Mouse (Mus musculus): ENCODE data around the gene Myom1. TPM values are rescaled to one million over a fixed set of nuclear protein-coding genes. Genes with fewer than 3 reads are reported as not detected.

Gene Myom1
- polyA plus RNA-seq, 1 experiment, result 13.4 TPM

DNA sequence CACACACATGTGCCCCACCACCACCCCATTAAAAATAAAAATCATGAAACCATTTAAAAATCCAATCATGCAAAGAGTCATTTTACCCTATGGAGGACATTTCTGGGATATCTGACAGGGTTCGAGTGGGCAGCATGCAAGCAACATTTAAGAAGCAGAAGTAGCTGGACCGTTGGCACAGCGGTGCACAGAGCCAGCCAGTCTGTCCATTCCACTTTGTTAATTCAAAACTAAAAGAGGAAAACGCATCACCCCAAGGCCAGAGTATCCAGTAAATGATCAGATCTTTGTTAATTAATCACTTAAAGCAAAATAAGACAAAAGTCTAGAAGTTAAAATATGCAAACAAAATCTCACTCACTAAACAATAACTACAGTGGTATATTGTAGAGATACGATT is 133.4 kb downstream of the Myom1 start:
- DNase-seq (ENCODE audit: low read depth), result no peak

DNA sequence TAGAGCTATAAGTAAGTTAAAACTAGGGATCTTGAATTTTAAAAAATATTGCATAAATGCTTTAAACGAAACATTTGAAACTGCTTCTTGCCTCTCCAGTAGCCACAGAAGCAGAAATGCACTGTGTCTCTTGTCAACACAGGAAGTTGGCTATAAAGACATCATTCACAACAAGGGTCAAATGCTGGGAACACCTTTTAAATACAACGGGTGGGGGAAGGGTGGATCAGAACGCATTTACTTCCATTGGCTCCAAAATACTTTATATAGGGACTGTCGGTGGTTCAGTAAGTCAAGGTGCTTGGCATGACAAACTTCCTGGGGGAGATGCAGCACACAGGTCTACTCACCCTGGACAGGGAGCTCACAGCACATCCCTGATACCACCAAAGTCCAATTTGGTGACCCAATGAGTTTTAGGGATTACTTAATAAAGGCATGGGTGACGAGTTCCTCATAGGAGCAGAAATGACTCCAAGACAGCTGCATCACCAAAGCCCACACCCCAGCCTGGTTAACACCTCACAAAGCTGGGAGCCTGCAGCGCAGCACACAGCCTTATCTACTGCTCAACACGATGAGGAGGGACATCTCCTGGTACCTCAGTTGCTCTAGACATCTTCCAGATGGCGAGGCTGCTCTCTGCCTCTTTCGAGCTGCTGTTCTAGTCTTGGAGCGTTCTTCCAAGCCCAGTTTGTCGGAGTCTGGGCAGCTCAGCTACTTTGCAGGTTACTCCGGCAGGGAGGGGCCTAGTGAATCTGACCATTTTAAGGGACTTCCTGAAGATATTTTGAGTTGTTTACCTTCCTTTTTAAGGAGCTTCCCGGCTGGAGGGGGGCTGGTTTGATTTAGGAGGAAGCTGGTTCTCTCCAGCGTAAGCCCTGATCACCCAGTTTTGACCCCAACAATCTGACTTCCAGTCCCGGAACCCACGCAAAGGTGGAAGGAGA is 134.2 kb downstream of the Myom1 start:
- DNase-seq (ENCODE audit: low read depth), result no peak

DNA sequence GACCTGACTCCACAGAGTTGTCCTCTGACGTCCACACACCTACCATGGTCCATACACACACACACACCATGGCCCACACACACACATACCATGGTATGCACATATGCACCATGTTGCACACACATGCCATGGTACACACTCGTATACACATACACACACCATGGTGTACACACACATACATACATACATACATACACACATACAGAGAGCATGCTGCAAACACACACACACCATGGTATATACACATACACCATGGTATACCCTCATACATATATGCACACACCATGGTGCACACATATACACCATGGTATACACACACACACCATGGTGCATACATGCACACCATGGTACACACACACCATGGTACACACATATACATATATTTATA is 134.9 kb downstream of the Myom1 start:
- DNase-seq (ENCODE audit: low read depth), result no peak

DNA sequence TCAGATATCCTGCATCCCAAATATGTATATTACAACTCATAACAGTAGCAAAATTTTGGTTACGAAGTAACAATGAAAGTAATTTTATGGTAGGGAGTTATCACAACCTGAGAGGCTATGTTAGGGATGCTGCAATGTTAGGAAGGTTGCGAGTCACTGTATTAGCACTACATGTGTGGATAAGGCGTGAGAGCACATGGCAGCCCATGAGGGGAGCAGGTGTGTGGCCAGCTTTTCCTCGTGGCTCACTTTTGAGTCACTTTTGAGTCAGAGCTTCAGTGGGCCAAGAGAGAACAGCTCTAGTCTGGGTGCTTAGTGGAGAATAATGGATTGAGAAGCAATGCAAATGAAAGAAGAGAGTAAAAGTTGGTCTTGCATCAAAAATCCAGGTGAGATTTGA is 139.6 kb downstream of the Myom1 start:
- no peak for DNase-seq (ENCODE audit: low read depth)

DNA sequence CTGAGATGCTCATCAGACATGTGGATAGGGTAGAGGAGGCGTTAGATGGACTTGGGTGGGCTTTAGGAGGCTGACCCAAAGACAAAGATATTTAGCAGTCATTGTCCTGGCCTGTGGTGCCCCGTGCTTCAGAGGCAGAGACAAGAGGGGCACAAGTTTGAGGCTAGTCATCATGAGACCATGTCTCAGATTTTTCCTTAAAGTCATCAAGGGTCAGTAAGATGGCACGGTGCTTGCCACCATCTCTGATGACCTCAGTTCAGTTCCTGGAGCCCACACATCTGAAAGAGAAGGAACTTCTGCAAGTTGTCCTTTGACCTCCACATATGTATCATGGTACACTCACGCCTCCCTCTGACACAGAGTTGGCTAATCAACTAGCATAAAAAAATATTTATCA is 140.7 kb downstream of the Myom1 start:
- no peak for DNase-seq (ENCODE audit: low read depth)

DNA sequence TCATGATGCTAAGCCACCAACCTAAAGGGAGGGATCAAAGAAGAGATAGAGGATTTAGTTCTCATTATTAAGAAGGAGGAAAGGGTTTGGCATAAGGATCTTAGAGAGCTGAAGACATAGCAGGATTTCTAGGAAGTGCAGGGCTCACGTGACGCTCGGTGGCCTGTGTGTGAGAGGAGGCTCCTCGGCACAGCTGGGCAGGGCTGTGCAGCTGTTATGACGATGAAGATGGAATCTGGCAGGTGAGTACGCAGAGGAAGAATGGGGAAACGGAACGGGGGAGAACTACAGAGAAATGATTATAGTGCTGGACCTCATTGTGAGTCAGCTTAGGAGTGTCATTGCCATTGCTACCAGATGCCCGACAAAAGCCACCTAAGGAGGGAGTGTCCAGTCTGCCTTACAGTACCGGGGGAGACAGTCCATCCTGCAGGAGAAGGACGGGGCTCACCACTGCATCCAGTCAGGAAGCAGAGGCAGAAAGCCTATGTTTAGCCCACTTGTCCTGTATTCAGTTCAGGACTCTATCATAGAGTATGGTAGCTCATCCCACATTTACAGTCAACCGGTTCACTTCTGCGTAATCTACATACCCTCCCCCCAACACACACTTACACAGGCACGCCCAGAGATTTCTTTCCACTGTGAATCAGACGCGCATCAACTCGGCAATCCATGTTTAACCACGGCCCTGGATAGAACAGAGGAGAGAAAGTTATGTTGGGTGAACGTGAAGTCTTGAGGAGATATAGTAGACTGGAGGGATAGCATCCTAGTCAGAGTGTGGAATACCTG is 142.1 kb downstream of the Myom1 start:
- DNase-seq (ENCODE audit: low read depth), result no peak

DNA sequence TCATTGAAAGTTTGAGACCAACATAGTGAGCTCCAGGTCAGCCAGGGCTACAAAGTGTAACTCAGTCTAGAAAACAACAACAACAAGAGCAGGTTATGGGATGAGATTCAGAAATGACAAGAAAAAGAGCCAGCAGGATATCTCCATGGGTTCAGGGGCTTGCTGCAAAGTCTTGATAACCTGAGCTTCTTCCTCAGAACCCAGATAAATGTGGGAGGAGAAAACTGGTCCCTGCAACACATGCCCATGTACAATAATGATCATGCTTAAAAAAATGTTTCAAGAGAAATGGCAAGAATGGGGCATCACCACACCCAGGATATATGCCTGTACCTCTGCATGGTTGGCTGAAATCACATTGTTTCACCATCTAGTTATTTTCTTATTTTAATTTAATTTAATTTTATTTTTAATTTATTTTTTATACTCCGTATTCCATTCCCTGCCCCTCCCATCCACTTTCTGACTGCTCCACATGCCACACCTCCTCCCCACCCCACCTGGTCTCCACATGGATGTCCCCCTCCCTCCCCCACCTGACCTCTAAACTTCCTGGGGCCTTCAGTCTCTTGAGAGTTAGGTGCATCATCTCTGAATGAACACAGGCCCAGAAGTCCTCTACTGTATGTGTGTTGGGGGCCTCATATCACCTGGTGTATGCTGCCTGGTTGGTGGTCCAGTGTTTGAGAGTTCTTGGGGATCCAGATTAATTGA is 143.0 kb downstream of the Myom1 start:
- no peak for DNase-seq (ENCODE audit: low read depth)

DNA sequence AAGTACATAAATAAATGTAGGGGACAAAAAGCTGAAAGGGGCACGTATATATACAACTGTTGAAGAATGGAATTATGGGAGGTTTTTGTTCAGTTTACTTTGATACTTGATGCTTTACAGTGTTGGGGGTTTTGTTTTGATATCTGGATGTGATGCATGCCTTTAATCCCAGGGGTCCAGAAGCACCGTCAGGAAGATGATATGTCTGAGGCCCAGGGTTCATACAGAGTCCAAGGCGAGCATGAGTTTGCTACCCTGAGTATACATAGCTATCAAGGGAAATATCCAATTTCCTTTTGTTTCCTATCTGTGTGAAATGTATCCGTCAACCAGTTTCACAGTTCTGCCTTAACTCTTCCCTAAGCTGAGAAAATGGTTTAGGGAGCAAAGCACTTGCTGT is 150.9 kb downstream of the Myom1 start:
- no peak for DNase-seq (ENCODE audit: low read depth)

DNA sequence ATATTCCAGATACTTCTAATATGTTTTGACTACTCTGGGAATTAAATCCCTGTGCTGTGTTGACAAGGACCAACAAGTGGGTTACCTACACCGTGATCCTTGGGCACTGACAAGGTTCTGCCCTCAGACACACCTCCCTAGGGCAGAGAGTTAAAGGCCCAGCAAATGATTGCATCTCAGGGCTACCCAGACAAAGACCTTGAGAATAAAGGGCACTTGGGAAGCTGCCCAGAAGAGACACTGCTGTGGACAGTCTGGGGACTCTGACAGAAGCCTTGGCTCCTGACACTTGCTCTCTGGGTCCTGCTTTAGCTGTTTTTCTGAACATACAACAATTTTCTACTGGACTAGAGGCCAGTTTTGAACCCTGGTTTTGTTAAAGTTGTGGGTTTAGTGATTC is 152.8 kb downstream of the Myom1 start:
- DNase-seq (ENCODE audit: low read depth), result no peak

DNA sequence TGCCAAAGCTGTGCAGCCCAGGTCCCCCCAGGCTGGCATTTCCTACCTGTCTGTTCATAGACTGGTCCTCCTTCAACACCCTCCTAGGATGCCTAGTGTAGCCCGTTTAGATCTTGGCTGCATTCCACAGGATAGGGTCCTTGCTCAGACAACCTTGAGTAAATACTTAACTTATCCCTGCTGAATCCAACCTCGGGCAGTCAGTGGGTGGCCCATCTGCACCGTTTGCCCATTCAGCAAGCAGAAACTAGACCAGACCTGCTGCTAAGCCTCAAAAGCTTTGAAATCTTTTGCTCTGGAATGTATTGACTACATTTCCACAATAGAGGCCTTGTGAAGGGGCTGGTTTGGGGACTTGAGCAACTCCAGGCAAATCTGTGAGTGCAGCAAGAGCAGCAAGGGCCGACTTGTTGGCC is 156.7 kb downstream of the Myom1 start:
- peak; percentile 94 for DNase-seq (ENCODE audit: low read depth)

DNA sequence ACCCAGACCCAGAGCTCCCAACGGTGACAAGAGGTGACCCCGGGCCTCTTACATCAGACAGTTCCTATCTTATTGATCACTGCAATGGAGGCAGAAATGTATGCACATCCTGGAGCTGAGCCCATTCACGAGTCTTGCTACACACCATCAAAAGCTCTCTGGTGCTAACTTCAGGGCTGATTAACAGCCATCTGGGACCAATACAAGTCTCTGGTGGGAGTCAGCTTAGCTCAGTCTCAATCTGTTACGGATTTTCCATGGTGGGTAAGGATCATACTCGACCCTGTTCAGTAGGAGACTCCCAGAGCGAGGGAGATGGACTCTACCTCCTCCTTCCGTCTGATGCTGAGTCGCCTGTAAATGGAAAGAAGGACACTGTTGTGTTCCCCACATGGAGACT is 157.3 kb downstream of the Myom1 start:
- no peak for DNase-seq (ENCODE audit: low read depth)

DNA sequence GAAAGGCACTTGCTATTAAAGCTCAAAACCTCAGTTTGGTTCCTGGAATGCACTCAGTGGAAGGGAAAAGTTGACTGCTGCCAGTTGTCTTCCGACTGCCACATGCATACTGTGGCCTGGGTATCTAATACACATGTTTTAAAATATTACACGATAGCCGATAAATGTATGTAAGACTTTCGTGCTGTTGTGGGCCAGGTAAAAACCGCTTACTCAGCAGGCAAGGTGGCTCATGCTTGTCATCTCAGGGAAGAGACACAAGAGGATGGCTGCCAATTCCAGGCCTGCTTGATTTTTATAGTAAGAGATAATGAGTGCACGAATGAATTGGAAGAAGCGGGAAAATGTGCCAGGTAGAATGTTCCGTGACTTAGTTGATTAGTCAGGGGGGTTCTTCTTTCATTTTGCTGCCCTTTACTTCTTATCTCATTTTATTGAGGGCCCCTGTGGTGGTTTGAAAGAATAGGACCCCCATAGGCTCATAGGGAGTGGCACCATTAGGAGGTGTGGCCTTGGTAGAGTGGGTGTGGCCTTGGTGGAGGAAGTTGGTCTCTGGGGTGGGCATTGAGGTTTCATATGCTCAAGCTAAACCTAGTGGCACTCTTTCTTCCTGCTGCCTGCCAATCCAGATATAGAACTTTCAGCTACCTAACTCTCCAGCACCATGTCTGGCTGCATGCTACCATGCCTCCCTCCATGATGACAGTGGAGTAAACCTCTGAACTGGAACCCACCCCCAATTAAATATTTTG is 158.0 kb downstream of the Myom1 start:
- no peak for DNase-seq (ENCODE audit: low read depth)

DNA sequence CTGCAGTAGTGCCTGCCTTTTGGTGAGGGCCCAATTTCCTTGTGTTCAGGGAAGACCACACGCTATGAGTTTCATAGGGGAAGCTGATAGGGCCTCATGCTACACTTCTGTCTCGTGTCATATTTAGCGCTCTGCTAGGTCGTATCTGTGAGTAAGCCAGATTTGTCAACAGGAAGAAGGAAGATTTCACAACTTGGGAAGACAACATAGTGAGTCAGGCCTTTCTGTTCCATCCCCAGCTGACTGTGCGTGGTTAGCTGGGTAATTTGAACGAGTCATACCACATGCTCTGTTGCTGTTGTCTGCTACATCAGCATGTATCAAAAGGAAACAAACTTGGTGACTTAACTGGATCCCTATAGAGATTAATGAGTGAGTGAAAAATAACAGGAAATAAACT is 162.6 kb downstream of the Myom1 start:
- DNase-seq (ENCODE audit: low read depth), result no peak

DNA sequence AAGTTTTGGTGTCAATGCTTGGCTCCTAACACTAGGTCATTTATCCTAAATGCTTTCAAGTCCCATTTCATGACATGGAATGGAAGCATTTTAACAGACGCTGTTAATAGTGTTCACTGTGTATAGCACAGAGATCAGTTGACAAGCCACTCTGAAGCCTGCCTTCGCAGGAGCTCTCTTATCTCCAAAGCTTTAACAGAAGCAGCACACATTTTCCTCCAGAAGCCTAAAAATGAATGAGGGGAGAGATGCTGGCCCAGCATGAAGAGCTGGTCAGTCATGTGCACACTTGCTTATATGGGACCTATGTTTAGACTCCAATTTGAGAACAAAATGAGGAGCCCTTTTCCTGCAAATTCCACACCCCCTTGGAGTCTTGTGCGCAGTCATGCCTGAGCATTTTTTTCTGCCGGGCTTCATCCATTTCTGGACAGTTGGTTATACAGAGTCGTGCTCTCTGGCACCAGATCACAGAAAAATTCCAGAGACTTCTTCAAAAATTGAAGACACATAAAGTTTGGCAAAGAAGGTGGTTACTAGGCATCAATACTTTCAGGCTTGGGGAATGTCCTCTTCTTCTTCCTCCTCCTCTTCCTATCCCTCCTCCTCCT is 165.9 kb downstream of the Myom1 start:
- DNase-seq (ENCODE audit: low read depth), result no peak

DNA sequence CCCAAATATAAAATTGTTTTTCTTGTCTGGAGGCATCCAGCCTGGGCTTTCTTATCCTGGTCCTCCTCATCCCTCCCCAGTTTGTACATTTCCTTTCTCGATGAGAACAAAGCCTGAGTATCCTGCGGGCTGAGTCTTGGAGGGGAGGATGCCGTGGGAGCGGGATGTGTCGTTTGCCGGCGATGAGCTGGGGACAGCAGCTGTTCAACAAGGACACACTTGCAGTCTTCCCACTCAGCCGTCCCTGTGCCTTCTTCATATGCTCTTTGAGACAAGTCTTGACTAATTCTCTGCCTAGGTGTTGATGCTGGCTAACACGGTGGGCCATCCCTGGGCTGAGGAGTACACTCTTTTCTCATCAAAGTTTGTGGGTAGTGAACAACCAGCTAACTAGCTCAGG is 166.4 kb downstream of the Myom1 start:
- DNase-seq (ENCODE audit: low read depth), result no peak

DNA sequence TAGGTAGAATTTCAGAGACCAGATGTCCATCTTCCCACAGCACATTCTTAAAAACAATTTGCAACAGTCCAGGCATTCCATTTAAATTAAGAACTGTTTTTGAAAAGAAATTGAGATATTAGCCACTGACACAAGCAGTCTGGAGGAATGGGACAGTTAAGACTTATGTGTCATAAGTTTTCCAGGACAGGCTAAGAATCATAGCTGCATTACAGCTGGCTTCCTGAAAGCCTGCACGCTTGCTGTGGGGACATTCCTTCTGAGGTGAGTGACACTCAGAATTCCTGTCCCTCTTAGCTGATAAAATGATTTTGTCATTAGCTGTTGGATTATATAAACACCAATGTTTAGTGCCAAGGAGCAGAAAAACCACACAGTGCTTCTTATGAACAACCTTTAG is 167.2 kb downstream of the Myom1 start:
- DNase-seq (ENCODE audit: low read depth), result no peak

DNA sequence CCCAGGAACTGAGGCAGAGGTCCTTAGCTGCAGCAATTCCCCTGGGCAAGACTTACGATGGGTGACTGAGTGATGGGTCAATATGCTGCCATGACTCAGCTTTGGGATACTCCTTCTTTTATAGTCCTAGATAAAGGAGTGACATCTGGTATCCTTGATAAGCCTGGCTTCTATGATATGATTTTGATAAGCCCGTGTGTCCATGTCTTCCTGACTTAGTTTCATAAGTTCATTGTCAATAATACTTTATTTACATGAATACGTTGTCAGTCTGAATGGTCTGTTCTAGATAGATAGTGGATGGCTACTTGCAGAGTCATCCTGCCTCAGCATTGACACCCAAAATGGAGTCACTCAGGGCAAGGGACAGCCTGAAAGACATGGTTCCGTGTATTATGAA is 168.7 kb downstream of the Myom1 start:
- DNase-seq (ENCODE audit: low read depth), result no peak

Data from gonadal fat pad, adult 2 months (tissue).